Mouse (Mus musculus) midbrain, embryonic 16.5 days (tissue): ENCODE measurements around the gene Vmn1r215. TPM values are rescaled to one million over a fixed set of nuclear protein-coding genes. Genes with fewer than 3 reads are reported as not detected.

Experiments
- polyA plus RNA-seq: library from polyadenylated mRNA; unstranded; fragments of >200 nt; fragmentation: Nextera tagmentation; extraction: Ambion mirVana; gene quantifications from 2 replicates; pipeline ENCODE4 v1.2.1, GENCODE M21; 2015

Vmn1r215 gene
- polyA plus RNA-seq, 1 experiment from 2014 or later, result not detected

Other genes starting within 250 kb of the Vmn1r215 start
- gene Vmn1r210, start 236.7 kb upstream of the Vmn1r215 start, polyA plus RNA-seq, result not detected in 2 replicates
- gene Vmn1r211, start 210.5 kb upstream of the Vmn1r215 start, polyA plus RNA-seq, result not detected in 2 replicates
- not detected in 2 replicates for gene Vmn1r212, start 183.8 kb upstream of the Vmn1r215 start, polyA plus RNA-seq
- not detected in 2 replicates for gene Vmn1r213, start 60.4 kb upstream of the Vmn1r215 start, polyA plus RNA-seq
- not detected in 2 replicates for gene Vmn1r214, start 37.6 kb upstream of the Vmn1r215 start, polyA plus RNA-seq
- not detected in 2 replicates for gene Vmn1r217, start 50.2 kb downstream of the Vmn1r215 start, polyA plus RNA-seq
- gene Vmn1r218, start 65.1 kb downstream of the Vmn1r215 start, polyA plus RNA-seq, result not detected in 2 replicates
- gene Vmn1r219, start 91.3 kb downstream of the Vmn1r215 start, polyA plus RNA-seq, result not detected in 2 replicates
- not detected in 2 replicates for gene Vmn1r220, start 120.0 kb downstream of the Vmn1r215 start, polyA plus RNA-seq
- not detected in 2 replicates for gene Vmn1r221, start 146.1 kb downstream of the Vmn1r215 start, polyA plus RNA-seq
- not detected in 2 replicates for gene Vmn1r222, start 167.9 kb downstream of the Vmn1r215 start, polyA plus RNA-seq
- gene Vmn1r223, start 179.1 kb downstream of the Vmn1r215 start, polyA plus RNA-seq, result not detected in 2 replicates